Mouse (Mus musculus) kidney, embryonic 14.5 days (tissue): ENCODE measurements around the gene Wfdc3. TPM values are rescaled to one million over a fixed set of nuclear protein-coding genes. Genes with fewer than 3 reads are reported as not detected.

ENCODE experiments used
- ATAC-seq: fragments of 200-750 bp; cut with Nextera tagmentation; 2 replicates; pipeline ENCODE4 v1.8.0; 2017; ENCODE audit warnings: moderate number of reproducible peaks, mild to moderate bottlenecking, moderate TSS enrichment, moderate library complexity; ENCODE audit not compliant: low FRiP score, low TSS enrichment
- H3K27ac ChIP-seq: fragments of 300-500 bp; sonication (generic); 2 replicates; pipeline ENCODE4 v1.5.1; 2014; ENCODE audit warnings: low read depth, mild to moderate bottlenecking, low read length, moderate library complexity, mixed read lengths
- H3K27me3 ChIP-seq: fragments of 300-500 bp; sonication (generic); 2 replicates; pipeline ENCODE4 v1.6.1; 2014; ENCODE audit warnings: mild to moderate bottlenecking, low read length; ENCODE audit not compliant: control insufficient read depth, insufficient read depth
- H3K36me3 ChIP-seq: fragments of 300-500 bp; sonication (generic); 2 replicates; pipeline ENCODE4 v1.6.1; 2014; ENCODE audit warnings: low read length, mixed read lengths; ENCODE audit not compliant: control insufficient read depth, insufficient read depth
- H3K4me1 ChIP-seq: fragments of 300-500 bp; sonication (generic); 2 replicates; pipeline ENCODE4 v1.6.1; 2014; ENCODE audit warnings: low read length, mixed read lengths; ENCODE audit not compliant: control insufficient read depth, insufficient read depth
- H3K4me2 ChIP-seq: fragments of 300-500 bp; sonication (generic); replicated peaks from 2 replicates; pipeline ENCODE4 v1.6.1; 2014; ENCODE audit warnings: low read depth, mild to moderate bottlenecking, low read length
- H3K4me3 ChIP-seq: fragments of 300-500 bp; sonication (generic); 2 replicates; pipeline ENCODE4 v1.5.1; 2014; ENCODE audit warnings: mild to moderate bottlenecking, low read length
- H3K9ac ChIP-seq: fragments of 300-500 bp; sonication (generic); 2 replicates; pipeline ENCODE4 v1.6.1; 2014; ENCODE audit warnings: low read depth, mild to moderate bottlenecking, low read length, moderate library complexity
- H3K9me3 ChIP-seq: fragments of 300-500 bp; sonication (generic); 2 replicates; pipeline ENCODE4 v1.6.1; 2016; ENCODE audit warnings: low read length; ENCODE audit not compliant: control insufficient read depth
- WGBS: fragments of 180-500 bp; shearing (Covaris S2); extraction: QIAGEN DNeasy Blood & Tissue Kit; methylation state at CpG from one replicate; pipeline ENCODE4 v1.1.7; 2014; 5-methylcytosine and 5-hydroxymethylcytosine counted together
- polyA plus RNA-seq: library from polyadenylated mRNA; unstranded; fragments of >200 nt; fragmentation: Nextera tagmentation; extraction: Ambion mirVana; gene quantifications from 2 replicates; pipeline ENCODE4 v1.2.1, GENCODE M21; 2014

Wfdc3 gene
- polyA plus RNA-seq, 1 experiment from 2014 or later: 0.83 TPM

DNA sequence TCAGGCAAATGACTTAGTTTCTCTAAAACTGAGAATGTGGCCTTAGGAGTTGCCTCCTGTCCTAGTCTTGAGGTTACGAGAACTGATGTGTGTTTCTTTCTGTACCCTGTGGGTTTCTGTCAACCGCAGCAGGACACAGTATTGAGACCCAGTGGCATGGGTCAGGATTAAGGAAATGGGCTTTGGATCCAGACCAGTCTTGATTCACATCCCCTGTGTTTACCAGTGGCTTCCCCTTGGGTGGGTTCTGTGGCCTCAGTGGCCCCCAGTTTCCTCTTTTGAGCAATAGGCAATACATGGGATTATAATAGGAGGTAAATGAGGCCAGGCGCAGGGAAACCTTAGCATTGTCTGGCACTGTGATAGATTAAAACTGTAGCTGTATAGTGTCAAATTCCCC is 41.3 kb upstream of the Wfdc3 start:
- no peak for ATAC-seq
- Histone ChIP-seq H3K9ac (peak overlapping the region; percentile 78), H3K36me3 (peaks cover 21% of the 10 kb centered on the region), H3K27ac (no peak overlapping the region), H3K4me3 (peak overlapping the region; percentile 71), H3K27me3 (no peaks in the 10 kb centered on the region), H3K4me1 (peaks cover 13% of the 10 kb centered on the region; the same call in 1 of the 2 replicates), H3K9me3 (no peaks in the 10 kb centered on the region), H3K4me2 (peak overlapping the region; percentile 93)
- 90% methylated on average over 3 of the region's 3 CpGs for WGBS

DNA sequence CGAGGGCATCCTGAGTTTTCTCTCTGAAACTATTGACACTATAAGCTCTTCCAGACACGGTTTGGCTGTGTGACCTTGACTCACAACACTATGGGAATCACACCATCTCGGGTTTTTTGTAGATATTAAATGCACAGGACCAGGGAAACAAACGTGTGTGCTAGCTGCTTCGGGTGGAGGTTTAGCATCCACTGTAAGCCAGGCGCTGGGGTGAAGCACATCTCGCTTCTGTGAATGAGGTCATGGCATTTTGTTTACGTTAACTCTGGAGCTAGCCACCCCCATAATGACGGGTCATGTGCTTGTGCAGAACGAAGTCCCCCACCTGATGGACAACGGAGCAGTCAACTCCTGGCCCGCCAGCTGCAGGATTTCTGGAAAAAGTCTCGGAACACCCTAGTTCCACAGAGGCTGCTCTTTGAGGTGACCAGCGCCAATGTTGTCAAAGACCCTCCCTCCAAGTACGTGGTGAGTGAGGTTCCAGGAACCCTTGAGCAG is 40.7 kb upstream of the Wfdc3 start:
- ATAC-seq: peak; percentile 7; the same call in 1 of the 2 replicates
- 7% methylated on average over 15 of the region's 15 CpGs for WGBS

DNA sequence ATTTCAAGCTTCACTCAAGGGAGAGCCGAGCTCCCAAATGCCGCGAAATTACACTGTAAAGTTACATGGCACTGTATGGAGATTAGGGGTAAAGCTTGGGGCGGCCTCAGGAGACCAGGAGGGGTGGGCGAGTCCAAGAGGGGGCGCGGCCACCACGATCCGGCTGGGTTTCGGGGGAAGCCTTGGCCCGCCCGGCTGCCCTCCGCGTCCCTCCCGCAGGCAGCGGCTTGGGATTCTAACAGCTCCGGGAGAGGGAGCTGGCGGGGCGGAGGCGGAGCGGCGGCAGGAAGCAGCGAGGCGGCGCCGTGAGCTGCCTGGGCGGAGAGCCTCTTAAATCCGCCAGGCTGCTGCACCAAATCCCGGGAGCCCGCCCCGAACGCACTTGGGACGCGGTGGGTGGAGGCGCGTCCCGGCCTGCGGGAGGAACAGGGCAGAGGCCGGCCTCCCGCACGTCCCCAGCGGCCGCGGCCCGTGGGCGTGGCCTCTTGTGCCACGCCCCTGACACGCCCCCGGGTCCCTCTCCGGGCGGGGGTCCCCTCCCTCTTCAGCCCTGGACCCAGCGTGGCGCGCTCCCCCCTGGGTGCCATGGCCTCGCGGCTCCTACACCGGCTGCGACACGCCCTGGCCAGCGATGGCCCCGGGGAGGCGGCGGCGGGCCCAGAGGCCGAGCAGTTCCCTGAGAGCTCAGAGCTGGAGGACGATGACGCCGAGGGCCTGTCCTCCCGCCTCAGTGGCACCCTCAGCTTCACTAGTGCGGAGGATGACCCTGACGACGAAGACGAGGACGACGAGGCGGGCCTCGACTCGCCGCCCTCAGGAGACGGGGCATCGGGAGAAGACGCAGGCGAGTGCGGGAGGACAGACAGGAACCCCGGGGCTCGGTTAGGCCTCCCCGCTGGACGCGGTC is 40.0 kb upstream of the Wfdc3 start, which contains the start of gene Snx21:
TSS of gene Snx21 (plus strand) at position 343 of the 907 bp plus-strand sequence.
- ATAC-seq: peak; percentile 92
- Histone ChIP-seq H3K36me3 (peaks cover 9% of the 10 kb centered on the region; the same call in 1 of the 2 replicates), H3K4me3 (peak within 1 kb of the TSS; percentile 71), H3K27ac (peak within 1 kb of the TSS; percentile 83), H3K9ac (peak within 1 kb of the TSS; percentile 78), H3K4me1 (peaks cover 13% of the 10 kb centered on the region; the same call in 1 of the 2 replicates), H3K27me3 (no peaks in the 10 kb centered on the region), H3K9me3 (no peaks in the 10 kb centered on the region), H3K4me2 (peak within 1 kb of the TSS; percentile 93)
- WGBS: under 1% methylated on average over 82 of the region's 89 CpGs

More for the DNA sequence above, 40.7 kb upstream of the Wfdc3 start:
- Histone ChIP-seq H3K9me3 (no peaks in the 10 kb centered on the region), H3K36me3 (peaks cover 15% of the 10 kb centered on the region; the same call in 1 of the 2 replicates), H3K4me1 (peaks cover 13% of the 10 kb centered on the region; the same call in 1 of the 2 replicates), H3K9ac (peak overlapping the region; percentile 78), H3K4me3 (peak overlapping the region; percentile 71), H3K27ac (peak overlapping the region; percentile 83; the same call in 1 of the 2 replicates), H3K27me3 (no peaks in the 10 kb centered on the region), H3K4me2 (peak overlapping the region; percentile 93)

DNA sequence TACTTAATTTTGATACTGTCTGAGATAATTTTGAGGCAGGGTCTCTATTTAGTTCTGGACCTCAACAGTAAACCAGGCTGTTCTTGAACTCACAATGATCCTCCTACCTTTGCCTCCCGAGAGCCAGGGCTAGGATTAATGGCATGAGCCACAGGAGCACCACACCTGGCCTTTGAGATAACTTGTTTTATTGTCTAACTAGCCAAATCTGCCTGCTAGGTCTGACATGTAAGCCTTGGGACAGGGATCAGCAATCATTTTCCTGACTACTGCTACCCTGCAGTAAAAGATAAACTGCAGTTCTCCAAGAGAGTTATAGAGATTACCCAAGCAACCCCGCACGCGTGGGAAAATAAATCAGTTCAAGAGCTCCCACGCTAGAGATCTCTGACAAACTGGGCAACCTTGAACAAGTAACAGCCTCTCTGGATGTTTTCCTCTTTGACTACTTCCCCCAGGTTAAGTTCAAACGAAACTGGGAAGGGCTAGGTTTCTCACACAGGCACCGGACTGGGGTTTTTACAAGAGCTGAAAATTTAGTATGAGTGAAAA is 39.2 kb upstream of the Wfdc3 start:
- Histone ChIP-seq H3K4me1 (peaks cover 13% of the 10 kb centered on the region; the same call in 1 of the 2 replicates), H3K4me2 (peak overlapping the region; percentile 93), H3K4me3 (peak overlapping the region; percentile 71), H3K27me3 (no peaks in the 10 kb centered on the region), H3K9ac (peak overlapping the region; percentile 78), H3K36me3 (peaks cover 5% of the 10 kb centered on the region; the same call in 1 of the 2 replicates), H3K9me3 (no peaks in the 10 kb centered on the region), H3K27ac (peak overlapping the region; percentile 83)
- no peak for ATAC-seq
- 5% methylated on average over 7 of the region's 7 CpGs for WGBS

DNA sequence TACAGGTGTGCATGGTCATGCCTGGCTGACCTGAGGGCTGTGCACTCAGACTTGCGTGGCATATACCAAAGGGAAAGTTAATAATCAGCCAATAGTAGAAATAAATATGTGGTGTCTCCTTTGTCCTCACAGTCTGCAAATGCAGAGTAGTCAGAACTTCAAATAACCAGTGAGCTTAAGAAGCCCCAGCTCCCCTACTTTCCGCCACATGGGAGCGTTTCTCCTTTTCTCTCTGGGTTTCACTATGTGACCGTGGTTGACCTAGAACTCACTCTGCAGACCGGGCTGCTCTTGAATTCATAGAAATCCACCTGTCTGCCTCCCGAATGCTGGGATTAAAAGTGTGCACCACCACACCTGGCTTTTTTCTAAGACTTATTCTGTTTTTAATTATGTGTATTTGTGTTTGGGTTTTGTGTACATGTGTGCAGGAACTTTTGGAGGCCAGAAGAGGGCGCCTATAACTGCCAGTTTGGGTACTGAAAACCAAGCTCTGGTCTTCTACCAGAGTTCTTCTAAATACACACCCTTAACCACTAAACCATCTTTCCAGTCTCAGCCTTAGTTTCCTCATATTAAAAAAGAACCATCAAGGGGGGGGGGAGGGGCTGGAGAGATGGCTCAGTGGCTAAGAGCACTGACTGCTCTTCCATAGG is 38.3 kb upstream of the Wfdc3 start:
- peaks cover 13% of the 10 kb centered on the region; the same call in 1 of the 2 replicates for H3K4me1 ChIP-seq
- no peaks in the 10 kb centered on the region for H3K27me3 ChIP-seq
- no peak overlapping the region for H3K4me3 ChIP-seq
- peaks cover 3% of the 10 kb centered on the region; the same call in 1 of the 2 replicates for H3K36me3 ChIP-seq
- H3K9ac ChIP-seq: no peak overlapping the region
- 78% methylated on average over 7 of the region's 7 CpGs for WGBS
- ATAC-seq: no peak
- H3K27ac ChIP-seq: no peak overlapping the region
- no peak overlapping the region for H3K4me2 ChIP-seq
- H3K9me3 ChIP-seq: no peaks in the 10 kb centered on the region

DNA sequence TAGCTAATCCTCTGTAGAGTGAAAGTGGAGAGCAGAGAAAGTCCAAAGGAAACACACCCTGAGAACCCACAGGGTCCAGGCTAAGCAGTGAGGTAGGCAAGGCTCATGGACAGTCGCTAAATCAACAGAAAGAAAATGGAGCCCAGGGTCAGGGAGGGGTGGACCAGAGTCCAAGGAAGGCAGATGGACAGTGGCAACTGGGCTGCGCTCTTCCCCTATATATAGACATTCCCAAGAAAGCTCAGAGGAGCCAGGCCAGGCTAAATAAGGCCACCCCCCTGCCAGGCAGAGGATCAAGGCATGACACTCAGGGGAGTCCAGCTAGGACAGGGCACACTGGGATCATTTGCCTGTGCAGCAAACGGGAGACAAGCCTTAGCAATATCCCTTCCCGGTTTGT is 36.1 kb upstream of the Wfdc3 start:
- Histone ChIP-seq H3K27ac (no peak overlapping the region), H3K4me2 (no peak overlapping the region), H3K27me3 (no peaks in the 10 kb centered on the region), H3K9ac (no peak overlapping the region), H3K4me3 (no peak overlapping the region), H3K4me1 (peaks cover 10% of the 10 kb centered on the region; the same call in 1 of the 2 replicates), H3K36me3 (no peaks in the 10 kb centered on the region), H3K9me3 (no peaks in the 10 kb centered on the region)
- no peak for ATAC-seq
- WGBS: 74% methylated on average over 4 of the region's 4 CpGs

DNA sequence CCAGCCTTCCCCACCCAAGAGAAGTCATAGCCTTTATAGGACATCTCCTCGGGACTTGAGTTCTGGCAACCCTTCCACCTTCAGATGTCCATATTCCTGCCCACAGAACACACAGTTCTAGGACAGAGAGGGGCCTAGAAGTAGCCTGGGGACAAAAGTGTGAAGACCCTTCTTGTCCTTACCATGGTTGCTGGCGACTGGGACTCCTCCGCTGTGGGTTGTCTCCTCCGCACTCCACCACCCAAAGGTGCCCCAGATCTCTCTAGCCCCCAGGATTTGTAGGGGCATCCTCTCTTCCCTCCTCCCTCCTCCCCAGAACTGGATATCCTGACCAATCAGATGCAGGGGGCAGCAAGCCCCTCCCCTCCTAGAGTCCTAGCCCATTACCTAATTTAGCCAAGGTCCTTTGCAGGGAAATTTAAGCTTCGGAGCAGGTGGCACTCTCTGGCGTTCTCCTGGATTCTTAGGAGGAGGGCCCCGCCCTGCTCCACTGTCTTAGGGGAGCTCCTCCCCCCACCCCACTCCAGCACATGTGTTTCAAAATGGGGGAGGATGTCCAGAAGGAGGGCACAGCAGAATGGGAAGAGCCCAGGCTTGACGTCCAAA is 33.9 kb upstream of the Wfdc3 start, which contains the start of gene Tnnc2:
TSS of gene Tnnc2 (minus strand) at position 487 of the 606 bp plus-strand sequence.
- Histone ChIP-seq H3K4me1 (peaks cover under 1% of the 10 kb centered on the region; the same call in 1 of the 2 replicates), H3K27ac (no peak within 1 kb of the TSS), H3K27me3 (no peaks in the 10 kb centered on the region), H3K36me3 (no peaks in the 10 kb centered on the region), H3K4me3 (no peak within 1 kb of the TSS), H3K4me2 (no peak within 1 kb of the TSS), H3K9ac (no peak within 1 kb of the TSS), H3K9me3 (no peaks in the 10 kb centered on the region)
- 68% methylated on average over 8 of the region's 8 CpGs for WGBS
- no peak for ATAC-seq

DNA sequence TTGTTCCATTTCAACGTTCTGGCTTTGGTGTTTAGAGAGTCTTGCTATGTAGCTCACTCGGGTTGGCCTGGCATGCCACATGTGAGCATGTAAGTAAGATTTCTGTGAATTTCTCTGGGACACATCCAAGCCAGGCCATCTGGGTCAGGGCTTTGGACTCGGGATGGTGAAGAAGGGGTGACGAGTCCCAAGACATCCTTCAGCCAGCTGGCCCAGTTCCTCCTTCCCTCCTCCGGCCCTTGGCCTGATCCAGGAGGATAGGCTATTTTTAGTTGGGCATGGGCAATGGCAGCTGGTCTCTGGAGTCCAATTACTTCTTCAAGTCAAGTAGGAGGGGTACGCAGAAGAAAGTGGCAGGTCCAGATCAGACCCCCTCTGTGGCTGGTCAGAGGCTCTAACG is 33.1 kb upstream of the Wfdc3 start:
- Histone ChIP-seq H3K4me2 (no peak overlapping the region), H3K27me3 (no peaks in the 10 kb centered on the region), H3K9ac (no peak overlapping the region), H3K27ac (no peak overlapping the region), H3K4me3 (no peak overlapping the region), H3K36me3 (no peaks in the 10 kb centered on the region), H3K4me1 (no peaks in the 10 kb centered on the region), H3K9me3 (no peaks in the 10 kb centered on the region)
- no peak for ATAC-seq
- WGBS: 74% methylated on average over 7 of the region's 7 CpGs
